Mouse (Mus musculus) liver, adult 2 months (tissue): Measurements from ENCODE around the gene C1qtnf2. TPM values are rescaled to one million over a fixed set of nuclear protein-coding genes. Genes with fewer than 3 reads are reported as not detected.

Source experiments
- DNase-seq: peaks from one replicate; pipeline ENCODE4 v3.0.0-alpha.2; 2011; ENCODE audit warnings: low read depth, low spot score; ENCODE audit errors: extremely low read depth
- H3K27ac ChIP-seq: fragments of 200-500 bp; replicated peaks from 2 replicates; pipeline ENCODE4 v1.5.1; 2012; ENCODE audit warnings: low read depth, mild to moderate bottlenecking, control low read depth, inconsistent platforms, low read length; ENCODE audit not compliant: insufficient read depth
- H3K27me3 ChIP-seq: fragments of 200-500 bp; 2 replicates; pipeline ENCODE4 v1.6.1; 2012; ENCODE audit warnings: mild to moderate bottlenecking, moderate library complexity, low read length, inconsistent platforms; ENCODE audit not compliant: control insufficient read depth, insufficient read depth
- H3K36me3 ChIP-seq: fragments of 200-500 bp; 2 replicates; pipeline ENCODE4 v1.6.1; 2012; ENCODE audit warnings: low read length, inconsistent platforms; ENCODE audit not compliant: control insufficient read depth, insufficient read depth
- H3K4me1 ChIP-seq: fragments of 200-500 bp; 2 replicates; pipeline ENCODE4 v1.6.1; 2011; ENCODE audit warnings: low read length; ENCODE audit not compliant: control insufficient read depth, insufficient read depth
- H3K4me3 ChIP-seq: fragments of 200-500 bp; 2 replicates; pipeline ENCODE4 v1.5.1; 2011; ENCODE audit warnings: low read depth, mild to moderate bottlenecking, control low read depth, low read length, moderate library complexity; ENCODE audit not compliant: insufficient read depth
- H3K79me2 ChIP-seq: fragments of 200-500 bp; 2 replicates; pipeline ENCODE4 v1.6.1; 2012; ENCODE audit warnings: inconsistent platforms, mild to moderate bottlenecking, low read length, moderate library complexity; ENCODE audit not compliant: control insufficient read depth, insufficient read depth
- H3K9ac ChIP-seq: fragments of 200-500 bp; 2 replicates; pipeline ENCODE4 v1.6.1; 2012; ENCODE audit warnings: low read depth, mild to moderate bottlenecking, control low read depth, inconsistent platforms, low read length
- CTCF ChIP-seq: fragments of 200-500 bp; IDR thresholded peaks from 2 replicates; pipeline ENCODE4 v1.5.1; 2011; ENCODE audit warnings: low read depth, low read length, control low read depth
- POLR2A ChIP-seq: fragments of 200-500 bp; IDR thresholded peaks from 2 replicates; pipeline ENCODE4 v1.6.1; 2011; ENCODE audit warnings: low read length, control low read depth; ENCODE audit not compliant: insufficient read depth; ENCODE audit errors: extremely low read depth
- WGBS: fragments of 180-500 bp; shearing (Covaris S2); methylation state at CpG from one replicate; pipeline ENCODE4 v1.1.7; 2018; 5-methylcytosine and 5-hydroxymethylcytosine counted together
- polyA plus RNA-seq: library from polyadenylated mRNA; depleted of rRNA; stranded (reverse); fragments of >200 nt; gene quantifications from 2 replicates; pipeline ENCODE4 v1.2.3, GENCODE M21; 2012; rRNA removed
- total RNA-seq: library from RNA; depleted of rRNA; stranded (reverse); fragments of >200 nt; gene quantifications from 2 replicates; pipeline ENCODE4 v1.2.3, GENCODE M21; 2014; rRNA removed

C1qtnf2 gene
- total RNA-seq (1.2 and 1.5 TPM in 2 replicates), polyA plus RNA-seq (1.4 and 2.6 TPM in 2 replicates)

DNA sequence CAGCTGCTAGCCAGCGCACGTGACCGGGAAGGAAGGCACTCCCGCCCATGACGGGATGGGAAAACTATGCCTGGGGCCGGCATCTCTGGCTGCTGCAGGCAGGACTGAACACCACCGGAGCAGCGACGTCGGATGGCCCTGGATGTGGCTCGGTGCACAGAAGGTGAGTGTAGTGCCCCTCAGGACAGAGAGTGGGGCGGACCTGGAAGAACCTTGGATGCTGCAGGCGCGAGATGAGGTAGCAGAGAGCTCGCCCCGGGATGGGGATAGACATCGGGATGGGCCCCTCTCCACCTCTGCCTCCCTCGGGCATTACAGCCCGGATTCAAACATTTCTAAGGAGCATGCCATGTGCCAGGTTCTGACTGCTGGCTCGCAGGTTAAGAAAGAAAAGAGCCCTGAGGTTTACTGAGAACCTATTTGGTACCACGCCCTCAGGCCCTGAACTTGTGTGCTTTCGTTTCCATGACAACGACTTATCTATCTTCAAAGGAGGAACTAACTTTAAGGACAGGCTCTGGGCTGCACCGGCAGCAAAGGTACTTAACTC, at the start of gene C1qtnf2:
TSS of gene C1qtnf2 (plus strand) at position 52 of the 550 bp plus-strand sequence.
- H3K27me3 ChIP-seq = peaks cover 6% of the 10 kb centered on the region
- 3% methylated on average over 24 of the region's 24 CpGs for WGBS
- H3K4me3 ChIP-seq = peak within 1 kb of the TSS; percentile 65
- TF ChIP-seq CTCF (no peak), POLR2A (no peak)
- no peaks in the 10 kb centered on the region for H3K36me3 ChIP-seq
- H3K4me1 ChIP-seq = no peaks in the 10 kb centered on the region
- no peak for DNase-seq
- peak within 1 kb of the TSS; percentile 56 for H3K9ac ChIP-seq
- H3K79me2 ChIP-seq = no peaks in the 10 kb centered on the region
- no peak within 1 kb of the TSS for H3K27ac ChIP-seq

DNA sequence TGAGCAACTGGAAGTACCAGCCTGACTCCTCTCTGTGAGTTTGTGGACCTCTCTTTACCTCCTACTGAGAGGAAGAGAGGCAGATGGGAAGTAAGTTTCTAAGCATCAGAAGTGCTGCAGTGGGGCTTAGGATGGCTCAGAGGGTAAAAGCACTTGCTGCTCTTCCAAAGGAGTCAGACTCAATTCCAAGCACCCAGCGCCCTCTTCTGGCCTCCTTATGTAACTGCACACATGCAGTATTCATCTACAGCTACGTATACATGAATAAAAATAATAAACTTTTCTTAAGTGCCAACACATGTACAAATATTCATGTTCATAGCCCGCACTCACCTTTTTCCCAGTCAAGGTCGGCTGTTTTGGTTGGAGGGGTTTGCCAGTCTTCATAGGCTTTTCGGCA, 49.7 kb upstream of the C1qtnf2 start:
- TF ChIP-seq POLR2A (no peak), CTCF (peak; percentile 26; the same call in 1 of the 2 replicates)
- H3K4me3 ChIP-seq = no peak overlapping the region
- H3K36me3 ChIP-seq = peaks cover 16% of the 10 kb centered on the region; the same call in 1 of the 2 replicates
- H3K9ac ChIP-seq = no peak overlapping the region
- no peak overlapping the region for H3K27ac ChIP-seq
- H3K79me2 ChIP-seq = peaks cover 2% of the 10 kb centered on the region; the same call in 1 of the 2 replicates
- H3K27me3 ChIP-seq = no peaks in the 10 kb centered on the region
- DNase-seq = no peak
- H3K4me1 ChIP-seq = peaks cover 11% of the 10 kb centered on the region; the same call in 1 of the 2 replicates
- WGBS = 77% methylated on average over 5 of the region's 5 CpGs

DNA sequence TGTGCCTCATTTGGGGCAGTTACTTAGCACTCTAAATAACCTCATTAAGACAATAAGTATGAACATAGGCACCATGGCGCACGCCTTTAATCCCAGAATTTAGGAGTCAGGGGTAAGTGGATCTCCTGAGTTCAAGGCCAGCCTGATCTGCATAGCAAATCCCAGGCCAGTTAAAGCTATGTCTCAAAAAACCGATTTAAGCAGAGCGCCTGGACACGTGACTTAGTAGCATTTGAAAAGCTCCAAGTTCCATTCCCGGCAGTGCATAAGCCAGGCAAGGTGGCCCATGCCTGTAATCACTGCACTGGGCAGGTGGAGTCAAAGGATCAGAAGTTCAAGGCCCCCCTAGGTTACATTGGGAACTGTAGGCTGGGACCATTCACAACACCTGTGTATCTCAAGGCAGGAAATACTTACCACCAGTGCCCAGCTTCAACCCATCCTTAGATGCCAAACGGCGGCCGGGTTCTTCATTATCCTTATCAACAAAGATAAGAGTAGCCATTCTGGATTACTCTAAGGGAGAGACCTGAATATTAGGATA, 48.8 kb upstream of the C1qtnf2 start:
- H3K36me3 ChIP-seq = peaks cover 15% of the 10 kb centered on the region; the same call in 1 of the 2 replicates
- no peak for DNase-seq

DNA sequence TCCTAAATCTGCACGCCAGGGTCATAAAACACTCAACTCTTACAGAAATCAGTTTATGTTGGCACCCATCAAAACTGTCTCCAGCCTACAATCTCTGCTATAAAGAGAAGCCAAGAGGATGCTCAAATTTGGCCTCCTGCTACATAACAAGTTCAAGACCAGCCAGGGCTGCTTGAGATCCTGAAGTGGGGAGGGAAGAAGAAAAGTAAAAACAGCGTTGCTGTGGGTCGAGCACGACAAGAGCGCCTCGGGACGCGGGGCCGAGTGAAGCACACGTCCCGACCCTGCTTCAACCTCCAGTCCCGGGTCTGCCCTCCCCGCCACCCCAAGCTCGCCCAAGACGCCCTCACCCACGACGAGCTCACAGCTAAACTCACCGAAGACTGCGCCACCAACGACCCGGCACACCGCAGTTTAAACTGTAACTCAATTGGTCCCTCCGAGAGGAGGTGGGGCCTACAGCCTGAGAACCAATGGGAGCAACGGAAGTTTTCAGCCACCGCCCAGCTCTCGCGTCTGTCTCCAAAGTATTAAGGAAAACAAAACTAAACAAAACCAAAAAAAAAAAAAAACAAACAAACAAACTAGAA, 48.2 kb upstream of the C1qtnf2 start, which contains the start of gene Pttg1:
TSS of gene Pttg1 (minus strand) at position 428 of the 590 bp plus-strand sequence.
- DNase-seq = peak; percentile 88
- WGBS = 3% methylated on average over 27 of the region's 27 CpGs
- Histone ChIP-seq H3K4me1 (peaks cover 11% of the 10 kb centered on the region; the same call in 1 of the 2 replicates), H3K27me3 (no peaks in the 10 kb centered on the region), H3K4me3 (peak within 1 kb of the TSS; percentile 99), H3K27ac (peak within 1 kb of the TSS; percentile 83), H3K36me3 (peaks cover 12% of the 10 kb centered on the region; the same call in 1 of the 2 replicates), H3K9ac (peak within 1 kb of the TSS; percentile 96), H3K79me2 (peaks cover 2% of the 10 kb centered on the region; the same call in 1 of the 2 replicates)
- TF ChIP-seq POLR2A (peak; percentile 93), CTCF (no peak)

More for the DNA sequence above, 48.8 kb upstream of the C1qtnf2 start:
- peaks cover 11% of the 10 kb centered on the region; the same call in 1 of the 2 replicates for H3K4me1 ChIP-seq
- H3K27ac ChIP-seq = no peak overlapping the region
- H3K27me3 ChIP-seq = no peaks in the 10 kb centered on the region
- peak overlapping the region; percentile 99; the same call in 1 of the 2 replicates for H3K4me3 ChIP-seq
- peaks cover 2% of the 10 kb centered on the region; the same call in 1 of the 2 replicates for H3K79me2 ChIP-seq
- TF ChIP-seq POLR2A (no peak), CTCF (no peak)
- WGBS = 71% methylated on average over 9 of the region's 9 CpGs
- H3K9ac ChIP-seq = no peak overlapping the region; the same call in 1 of the 2 replicates

DNA sequence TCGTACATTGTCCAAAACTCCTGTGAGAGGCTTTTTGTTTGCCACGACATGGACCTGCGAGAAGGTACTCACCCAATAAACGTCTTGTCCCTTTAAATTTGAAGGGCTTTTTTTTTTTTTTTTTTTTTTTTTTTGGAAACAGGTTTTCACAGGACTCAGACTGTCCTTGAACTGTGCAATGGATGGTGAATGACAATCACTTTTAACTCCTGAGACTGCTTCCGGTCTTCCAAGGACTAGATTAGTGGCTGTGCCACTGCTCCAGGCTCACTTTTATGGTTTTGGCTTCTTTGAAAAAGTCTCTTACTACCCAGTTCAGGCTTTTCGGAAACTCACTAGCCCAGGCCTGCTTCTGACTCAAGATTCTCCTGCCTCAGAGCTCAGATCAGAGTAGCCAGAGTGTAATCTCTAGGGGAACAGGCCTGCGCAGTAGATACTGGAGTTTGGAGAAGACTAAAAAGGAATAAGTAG, 47.6 kb upstream of the C1qtnf2 start:
- Histone ChIP-seq H3K4me1 (peaks cover 11% of the 10 kb centered on the region; the same call in 1 of the 2 replicates), H3K79me2 (peaks cover 2% of the 10 kb centered on the region; the same call in 1 of the 2 replicates), H3K27me3 (no peaks in the 10 kb centered on the region), H3K9ac (peak overlapping the region; percentile 30; the same call in 1 of the 2 replicates), H3K36me3 (peaks cover 9% of the 10 kb centered on the region; the same call in 1 of the 2 replicates), H3K4me3 (peak overlapping the region; percentile 44), H3K27ac (peak overlapping the region; percentile 83)
- 13% methylated on average over 7 of the region's 7 CpGs for WGBS
- TF ChIP-seq POLR2A (no peak), CTCF (no peak)
- peak; percentile 80 for DNase-seq
